ENCODE assay signal across 29 mouse cellular contexts in genomic region chrX:93292031-93292430, GRCm38 (mm10). TPM values are rescaled to one million over a fixed set of nuclear protein-coding genes. Genes with fewer than 3 reads are reported as not detected.
DNase-seq lines count a peak whose midpoint lies in the region; ATAC-seq lines count a peak whose summit lies in the region.
"Had no signal": no experiment of that assay in that cellular context is flagged by ENCODE, and none has a peak within 500 bp of the region (broad histone marks: within the 10 kb centered on the region; RNA-seq: fewer than 3 reads in every experiment).

No protein-coding gene starts in this region.

- no peak for ATAC-seq in limb, embryonic 11.5 days (ENCODE audit: insufficient number of reproducible peaks, low FRiP score, low TSS enrichment, low read depth)
- no peak for ATAC-seq in embryonic facial prominence, embryonic 11.5 days (replicated peaks; ENCODE audit: insufficient number of reproducible peaks, low FRiP score, low TSS enrichment, low read depth)
- ATAC-seq in forebrain, embryonic 13.5 days: no peak
- no peak for ATAC-seq in midbrain, embryonic 14.5 days (ENCODE audit: low FRiP score, low TSS enrichment)
- ATAC-seq: intestine, postnatal 0 days; Patski had no signal

- H3K36me3 ChIP-seq in limb, embryonic 11.5 days (ENCODE audit: control insufficient read depth, insufficient read depth, low read length): no peaks in the 10 kb centered on the region
- H3K36me3 ChIP-seq in limb, embryonic 10.5 days: no peaks in the 10 kb centered on the region
- no peaks in the 10 kb centered on the region for H3K36me3 ChIP-seq in embryonic facial prominence, embryonic 11.5 days (replicated peaks; ENCODE audit: control insufficient read depth, insufficient read depth, low read depth, low read length)
- peaks cover 8% of the 10 kb centered on the region for H3K36me3 ChIP-seq in forebrain, embryonic 13.5 days (ENCODE audit: poor library complexity, severe bottlenecking)
- H3K36me3 ChIP-seq in midbrain, embryonic 14.5 days (ENCODE audit: control insufficient read depth, insufficient read depth, low read length): no peaks in the 10 kb centered on the region
- H3K36me3 ChIP-seq: embryonic facial prominence, embryonic 15.5 days; heart, embryonic 12.5 days; hindbrain, embryonic 10.5 days had no signal

- DNase-seq in limb, embryonic 11.5 days (ENCODE audit: low spot score): peak; percentile 22
- DNase-seq in limb, embryonic 10.5 days (ENCODE audit: low spot score): no peak
- peak; percentile 3 for DNase-seq in embryonic facial prominence, embryonic 11.5 days (ENCODE audit: low spot score)
- DNase-seq in midbrain, embryonic 14.5 days: peak; percentile 11
- no peak for DNase-seq in layer of hippocampus, adult 8-10 months (ENCODE audit: low spot score in 2 of 2)
- no peak for DNase-seq in MN1 (ENCODE audit: low spot score)
- DNase-seq: cerebellum, adult 11 months; cerebellum, adult 9-11 months; gastrocnemius, postnatal 25 days; heart, adult 18-20 months; kidney, postnatal 25 days; left cerebral cortex, postnatal 4 days; lung, postnatal 4 days; right cerebral cortex, postnatal 14 days; thymus, adult 2 months had no signal

- no peaks in the 10 kb centered on the region for H3K9me3 ChIP-seq in limb, embryonic 11.5 days (ENCODE audit: control insufficient read depth, low read length)
- H3K9me3 ChIP-seq in limb, embryonic 10.5 days (replicated peaks): no peaks in the 10 kb centered on the region
- no peaks in the 10 kb centered on the region for H3K9me3 ChIP-seq in embryonic facial prominence, embryonic 11.5 days (replicated peaks; ENCODE audit: control insufficient read depth, low read length)
- no peaks in the 10 kb centered on the region for H3K9me3 ChIP-seq in forebrain, embryonic 13.5 days (replicated peaks)
- no peaks in the 10 kb centered on the region for H3K9me3 ChIP-seq in midbrain, embryonic 14.5 days (ENCODE audit: control insufficient read depth, low read length)
- H3K9me3 ChIP-seq: embryonic facial prominence, embryonic 15.5 days; heart, embryonic 12.5 days had no signal

- H3K4me3 ChIP-seq in limb, embryonic 11.5 days (ENCODE audit: low read depth, low read length): no peak overlapping the region
- no peak overlapping the region for H3K4me3 ChIP-seq in limb, embryonic 10.5 days
- no peak overlapping the region for H3K4me3 ChIP-seq in embryonic facial prominence, embryonic 11.5 days (ENCODE audit: low read depth, low read length)
- peak overlapping the region; percentile 60 for H3K4me3 ChIP-seq in forebrain, embryonic 13.5 days
- no peak overlapping the region for H3K4me3 ChIP-seq in midbrain, embryonic 14.5 days (replicated peaks; ENCODE audit: low read depth, low read length)
- H3K4me3 ChIP-seq: embryonic facial prominence, embryonic 15.5 days; heart, embryonic 12.5 days; hindbrain, embryonic 10.5 days; left cerebral cortex, adult 2 months had no signal

- 18% methylated on average over 6 of the region's 6 CpGs for WGBS in limb, embryonic 11.5 days
- WGBS in limb, embryonic 10.5 days: 12% methylated on average over 6 of the region's 6 CpGs
- 23% methylated on average over 6 of the region's 6 CpGs for WGBS in embryonic facial prominence, embryonic 11.5 days
- WGBS in forebrain, embryonic 13.5 days: 27% methylated on average over 6 of the region's 6 CpGs
- WGBS in midbrain, embryonic 14.5 days: 18% methylated on average over 6 of the region's 6 CpGs

- no peak overlapping the region for H3K27ac ChIP-seq in limb, embryonic 11.5 days (replicated peaks; ENCODE audit: low read depth, low read length)
- no peak overlapping the region for H3K27ac ChIP-seq in limb, embryonic 10.5 days
- no peak overlapping the region for H3K27ac ChIP-seq in embryonic facial prominence, embryonic 11.5 days (replicated peaks; ENCODE audit: low read depth, low read length)
- H3K27ac ChIP-seq in forebrain, embryonic 13.5 days: peak overlapping the region; percentile 88
- H3K27ac ChIP-seq in midbrain, embryonic 14.5 days (replicated peaks; ENCODE audit: low read depth, low read length): no peak overlapping the region
- H3K27ac ChIP-seq: embryonic facial prominence, embryonic 15.5 days; hindbrain, embryonic 10.5 days; left cerebral cortex, adult 2 months; stomach, postnatal 0 days had no signal

- no peak overlapping the region for H3K4me2 ChIP-seq in limb, embryonic 11.5 days (ENCODE audit: low read depth, severe bottlenecking)
- H3K4me2 ChIP-seq in embryonic facial prominence, embryonic 11.5 days (ENCODE audit: low read depth, low read length): no peak overlapping the region
- peak overlapping the region; percentile 61 for H3K4me2 ChIP-seq in forebrain, embryonic 13.5 days
- H3K4me2 ChIP-seq in midbrain, embryonic 14.5 days (ENCODE audit: low read length): no peak overlapping the region
- H3K4me2 ChIP-seq: embryonic facial prominence, embryonic 15.5 days; heart, embryonic 12.5 days had no signal

- H3K27me3 ChIP-seq in limb, embryonic 11.5 days (ENCODE audit: control insufficient read depth, insufficient read depth, low read length): peaks cover 82% of the 10 kb centered on the region
- peaks cover 100% of the 10 kb centered on the region for H3K27me3 ChIP-seq in limb, embryonic 10.5 days (ENCODE audit: low read depth, poor library complexity, severe bottlenecking)
- H3K27me3 ChIP-seq in embryonic facial prominence, embryonic 11.5 days (ENCODE audit: control insufficient read depth, insufficient read depth, low read length): peaks cover 50% of the 10 kb centered on the region
- 0 out of 2 replicates have a peak, but pooled peaks cover 5% of the 10 kb centered on the region for H3K27me3 ChIP-seq in forebrain, embryonic 13.5 days
- H3K27me3 ChIP-seq in midbrain, embryonic 14.5 days (ENCODE audit: control insufficient read depth, insufficient read depth, low read length): peaks cover 60% of the 10 kb centered on the region

- no peaks in the 10 kb centered on the region for H3K4me1 ChIP-seq in limb, embryonic 11.5 days (ENCODE audit: control insufficient read depth, insufficient read depth, low read length)
- peaks cover 13% of the 10 kb centered on the region for H3K4me1 ChIP-seq in limb, embryonic 10.5 days
- H3K4me1 ChIP-seq in embryonic facial prominence, embryonic 11.5 days (ENCODE audit: control insufficient read depth, insufficient read depth, low read length): no peaks in the 10 kb centered on the region
- peaks cover 10% of the 10 kb centered on the region for H3K4me1 ChIP-seq in forebrain, embryonic 13.5 days
- H3K4me1 ChIP-seq in midbrain, embryonic 14.5 days (ENCODE audit: control insufficient read depth, insufficient read depth, low read length): no peaks in the 10 kb centered on the region

- H3K9ac ChIP-seq in limb, embryonic 11.5 days (ENCODE audit: low read length): no peak overlapping the region
- no peak overlapping the region for H3K9ac ChIP-seq in embryonic facial prominence, embryonic 11.5 days (replicated peaks; ENCODE audit: low read length)
- peak overlapping the region; percentile 91 for H3K9ac ChIP-seq in forebrain, embryonic 13.5 days
- no peak overlapping the region for H3K9ac ChIP-seq in midbrain, embryonic 14.5 days (replicated peaks; ENCODE audit: low read length)
- H3K9ac ChIP-seq: embryonic facial prominence, embryonic 15.5 days; heart, embryonic 12.5 days had no signal

RNA-seq across cellular contexts. Expression of gene Arx, which starts 5.8 kb away (rescaled TPM):
- 0.17 and 0.21 TPM in 2 replicates for polyA plus RNA-seq in limb, embryonic 11.5 days (2014; fragmentation: Nextera tagmentation; extraction: Ambion mirVana)
- polyA plus RNA-seq in limb, embryonic 10.5 days (2016; fragmentation: Nextera tagmentation; extraction: Ambion mirVana): 0.09 and 0.11 TPM in 2 replicates
- polyA plus RNA-seq in embryonic facial prominence, embryonic 11.5 days (2014; fragmentation: Nextera tagmentation; extraction: Ambion mirVana): 2.1 and 3.2 TPM in 2 replicates
- 58.0 and 63.2 TPM in 2 replicates for polyA plus RNA-seq in forebrain, embryonic 13.5 days (2015; fragmentation: Nextera tagmentation; extraction: Ambion mirVana)
- 0.70 and 1.0 TPM in 2 replicates for polyA plus RNA-seq in midbrain, embryonic 14.5 days (2014; fragmentation: Nextera tagmentation; extraction: Ambion mirVana)
- total RNA-seq in layer of hippocampus, adult 8-10 months (2022): 10 to 100 TPM; 16.2 to 18.8 (median 17.7) TPM
- total RNA-seq: common myeloid progenitor, adult 5-6 weeks; heart, adult 18-20 months; heart, postnatal 10 days; liver, adult 2 months had no signal
- polyA plus RNA-seq: kidney, embryonic 14.5 days; liver, adult 2 months; liver, embryonic 16.5 days; lung, embryonic 16.5 days; thymus, adult 2 months had no signal

Comparison
In these comparisons a context has a peak if more than half of its experiments do, and no peak if none do; other contexts are left out.
1. DNase-seq: peak in limb, embryonic 11.5 days (single experiment), embryonic facial prominence, embryonic 11.5 days (single experiment) and midbrain, embryonic 14.5 days (single experiment); none in limb, embryonic 10.5 days (single experiment), layer of hippocampus, adult 8-10 months (0 of 2) and MN1 (single experiment).
2. RNA of gene Arx, which starts 5.8 kb away (polyA plus RNA-seq): 58.0 to 63.2 TPM in forebrain, embryonic 13.5 days; 2.1 to 3.2 TPM in embryonic facial prominence, embryonic 11.5 days, 0.70 to 1.0 TPM in midbrain, embryonic 14.5 days, 0.17 to 0.21 TPM in limb, embryonic 11.5 days and 0.09 to 0.11 TPM in limb, embryonic 10.5 days; every median in the first group is over 10 times any median in the second.